Mouse (Mus musculus) midbrain, embryonic 15.5 days (tissue): ENCODE measurements around the gene Cfap97d1. TPM values are rescaled to one million over a fixed set of nuclear protein-coding genes. Genes with fewer than 3 reads are reported as not detected.
"Not testable (repeated sequence)": the region's sequence is repeated elsewhere in the genome, so short reads cannot be mapped to it uniquely, and the experiment has no call there.

Source experiments
- ATAC-seq: fragments of 200-750 bp; cut with Nextera tagmentation; replicated peaks from 2 replicates; pipeline ENCODE4 v1.8.0; 2017; ENCODE audit warnings: moderate TSS enrichment
- H3K27ac ChIP-seq: fragments of 300-500 bp; sonication (generic); 2 replicates; pipeline ENCODE4 v1.5.1; 2015; ENCODE audit warnings: mild to moderate bottlenecking, inconsistent platforms
- H3K27me3 ChIP-seq: fragments of 300-500 bp; sonication (generic); replicated peaks from 2 replicates; pipeline ENCODE4 v1.6.1; 2015; ENCODE audit warnings: inconsistent platforms
- H3K36me3 ChIP-seq: fragments of 300-500 bp; sonication (generic); replicated peaks from 2 replicates; pipeline ENCODE4 v1.6.1; 2015; ENCODE audit warnings: inconsistent platforms
- H3K4me1 ChIP-seq: fragments of 300-500 bp; sonication (generic); 2 replicates; pipeline ENCODE4 v1.6.1; 2015; ENCODE audit warnings: inconsistent platforms
- H3K4me2 ChIP-seq: fragments of 300-500 bp; sonication (generic); 2 replicates; pipeline ENCODE4 v1.6.1; 2015; ENCODE audit warnings: inconsistent platforms, mild to moderate bottlenecking, moderate library complexity
- H3K4me3 ChIP-seq: fragments of 300-500 bp; sonication (generic); 2 replicates; pipeline ENCODE4 v1.5.1; 2015; ENCODE audit warnings: mild to moderate bottlenecking, inconsistent platforms
- H3K9ac ChIP-seq: fragments of 300-500 bp; sonication (generic); 2 replicates; pipeline ENCODE4 v1.6.1; 2015; ENCODE audit warnings: mild to moderate bottlenecking, inconsistent platforms
- H3K9me3 ChIP-seq: fragments of 300-500 bp; sonication (generic); 2 replicates; pipeline ENCODE4 v1.6.1; 2016; ENCODE audit warnings: inconsistent platforms
- WGBS: fragments of 180-500 bp; shearing (Covaris S2); methylation state at CpG from one replicate; pipeline ENCODE4 v1.1.7; 2015; ENCODE audit warnings: mixed read lengths; 5-methylcytosine and 5-hydroxymethylcytosine counted together
- polyA plus RNA-seq: library from polyadenylated mRNA; unstranded; fragments of >200 nt; fragmentation: Nextera tagmentation; extraction: Ambion mirVana; gene quantifications from 2 replicates; pipeline ENCODE4 v1.2.1, GENCODE M21; 2015

Cfap97d1 gene
- polyA plus RNA-seq, 1 experiment from 2014 or later, result not detected

DNA sequence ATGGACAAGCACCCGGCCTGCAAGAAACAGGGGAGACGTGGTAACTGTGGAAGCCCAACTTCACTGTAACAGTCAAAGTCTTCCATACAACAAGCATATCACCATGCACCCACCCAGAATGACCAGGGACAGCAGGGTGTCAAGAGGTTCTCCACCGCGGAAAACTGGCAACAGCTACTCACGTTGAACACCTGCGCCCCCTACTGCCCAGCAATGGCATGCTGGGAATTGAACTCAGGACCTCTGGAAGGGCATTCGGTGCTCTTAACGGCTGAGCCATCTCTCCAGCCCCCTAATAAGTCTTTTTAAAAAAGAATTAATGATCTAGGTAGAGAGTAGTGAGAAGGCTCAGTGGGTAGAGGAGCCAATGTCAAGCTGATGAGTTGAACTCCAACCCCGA lies 9.2 kb upstream of the Cfap97d1 start:
- no peaks in the 10 kb centered on the region for H3K36me3 ChIP-seq
- H3K27ac ChIP-seq, result no peak overlapping the region
- H3K4me3 ChIP-seq, result no peak overlapping the region
- H3K4me2 ChIP-seq, result no peak overlapping the region
- H3K9me3 ChIP-seq, result no peaks in the 10 kb centered on the region
- no peak for ATAC-seq
- no peak overlapping the region for H3K9ac ChIP-seq
- no peaks in the 10 kb centered on the region for H3K4me1 ChIP-seq
- 54% methylated on average over 9 of the region's 9 CpGs for WGBS
- no peaks in the 10 kb centered on the region for H3K27me3 ChIP-seq

- Histone ChIP-seq H3K4me1 (no peaks in the 10 kb centered on the region), H3K4me2 (no peak overlapping the region), H3K9me3 (no peaks in the 10 kb centered on the region), H3K9ac (no peak overlapping the region), H3K36me3 (no peaks in the 10 kb centered on the region), H3K27me3 (no peaks in the 10 kb centered on the region), H3K27ac (no peak overlapping the region), H3K4me3 (no peak overlapping the region)
- no peak for ATAC-seq
- WGBS, result 98% methylated on average over 7 of the region's 7 CpGs
Measured at GRCm38 (mm10) chr11:101976949-101977348, 7.1 kb upstream of the Cfap97d1 start.

GRCm38 (mm10) chr11:101979140-101979539 lies 4.9 kb upstream of the Cfap97d1 start:
- Histone ChIP-seq H3K9ac (no peak overlapping the region), H3K9me3 (no peaks in the 10 kb centered on the region), H3K27ac (no peak overlapping the region), H3K4me3 (no peak overlapping the region), H3K36me3 (no peaks in the 10 kb centered on the region), H3K4me1 (peaks cover 12% of the 10 kb centered on the region; the same call in 1 of the 2 replicates), H3K27me3 (no peaks in the 10 kb centered on the region), H3K4me2 (no peak overlapping the region)
- ATAC-seq, result no peak
- WGBS, result 73% methylated on average over 5 of the region's 5 CpGs

DNA sequence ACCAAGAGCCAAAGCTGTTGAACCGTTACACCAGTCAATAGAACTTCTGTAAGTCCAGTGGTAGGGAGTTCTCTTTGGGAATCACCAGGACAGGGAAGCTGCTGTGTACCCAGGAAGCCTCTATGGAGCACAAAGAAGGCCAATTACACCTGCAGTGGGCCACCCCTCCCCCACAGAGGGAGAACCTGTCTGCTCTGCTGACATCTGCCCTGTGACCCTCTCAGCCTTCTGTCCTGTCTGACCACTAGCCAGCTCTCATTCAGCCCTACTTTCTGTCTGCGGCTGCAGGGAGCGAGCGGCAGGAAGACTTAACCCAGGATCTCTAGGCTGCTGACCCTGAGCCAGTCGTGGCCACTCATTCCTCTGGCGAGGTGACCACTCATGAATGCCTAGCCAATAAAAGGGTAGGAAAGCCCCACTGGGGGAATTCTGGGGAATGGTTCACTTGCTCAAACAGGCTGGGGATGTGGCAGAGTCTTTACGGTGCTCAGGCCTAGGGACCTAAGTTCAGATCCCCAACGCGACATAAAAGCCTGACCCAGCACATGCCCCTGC lies 3.4 kb upstream of the Cfap97d1 start:
- H3K27me3 ChIP-seq, result 0 out of 2 replicates have a peak, but pooled peaks cover 4% of the 10 kb centered on the region
- no peak overlapping the region for H3K9ac ChIP-seq
- H3K4me1 ChIP-seq, result peaks cover 20% of the 10 kb centered on the region; the same call in 1 of the 2 replicates
- H3K9me3 ChIP-seq, result no peaks in the 10 kb centered on the region
- H3K36me3 ChIP-seq, result no peaks in the 10 kb centered on the region
- H3K4me3 ChIP-seq, result no peak overlapping the region
- no peak overlapping the region for H3K27ac ChIP-seq
- ATAC-seq, result no peak
- WGBS, result 79% methylated on average over 9 of the region's 9 CpGs
- no peak overlapping the region for H3K4me2 ChIP-seq

GRCm38 (mm10) chr11:101981850-101982249 lies 2.2 kb upstream of the Cfap97d1 start:
- ATAC-seq, result no peak
- 0 out of 2 replicates have a peak, but pooled peaks cover 4% of the 10 kb centered on the region for H3K27me3 ChIP-seq
- no peaks in the 10 kb centered on the region for H3K36me3 ChIP-seq
- 87% methylated on average over 12 of the region's 12 CpGs for WGBS
- H3K4me1 ChIP-seq, result peaks cover 20% of the 10 kb centered on the region; the same call in 1 of the 2 replicates
- H3K9me3 ChIP-seq, result no peaks in the 10 kb centered on the region
- no peak overlapping the region for H3K4me3 ChIP-seq
- H3K4me2 ChIP-seq, result no peak overlapping the region
- no peak overlapping the region for H3K9ac ChIP-seq
- no peak overlapping the region for H3K27ac ChIP-seq

GRCm38 (mm10) chr11:101982981-101983411 lies 1.1 kb upstream of the Cfap97d1 start:
- no peak for ATAC-seq
- no peaks in the 10 kb centered on the region for H3K9me3 ChIP-seq
- peaks cover 20% of the 10 kb centered on the region; the same call in 1 of the 2 replicates for H3K4me1 ChIP-seq
- H3K27ac ChIP-seq, result no peak overlapping the region
- H3K9ac ChIP-seq, result no peak overlapping the region
- WGBS, result 62% methylated on average over 6 of the region's 6 CpGs
- no peaks in the 10 kb centered on the region for H3K36me3 ChIP-seq
- no peak overlapping the region for H3K4me3 ChIP-seq
- H3K4me2 ChIP-seq, result no peak overlapping the region; the same call in 1 of the 2 replicates
- H3K27me3 ChIP-seq, result 0 out of 2 replicates have a peak, but pooled peaks cover 4% of the 10 kb centered on the region

GRCm38 (mm10) chr11:101983431-101983921 lies 603 bp upstream of the Cfap97d1 start:
- H3K4me1 ChIP-seq, result peaks cover 20% of the 10 kb centered on the region; the same call in 1 of the 2 replicates
- no peak overlapping the region for H3K9ac ChIP-seq
- no peaks in the 10 kb centered on the region for H3K9me3 ChIP-seq
- WGBS, result 75% methylated on average over 10 of the region's 10 CpGs
- peak overlapping the region; percentile 70; the same call in 1 of the 2 replicates for H3K27ac ChIP-seq
- no peaks in the 10 kb centered on the region for H3K36me3 ChIP-seq
- peak overlapping the region; percentile 96 for H3K4me2 ChIP-seq
- no peak for ATAC-seq
- H3K4me3 ChIP-seq, result peak overlapping the region; percentile 61; the same call in 1 of the 2 replicates
- 0 out of 2 replicates have a peak, but pooled peaks cover 4% of the 10 kb centered on the region for H3K27me3 ChIP-seq

DNA sequence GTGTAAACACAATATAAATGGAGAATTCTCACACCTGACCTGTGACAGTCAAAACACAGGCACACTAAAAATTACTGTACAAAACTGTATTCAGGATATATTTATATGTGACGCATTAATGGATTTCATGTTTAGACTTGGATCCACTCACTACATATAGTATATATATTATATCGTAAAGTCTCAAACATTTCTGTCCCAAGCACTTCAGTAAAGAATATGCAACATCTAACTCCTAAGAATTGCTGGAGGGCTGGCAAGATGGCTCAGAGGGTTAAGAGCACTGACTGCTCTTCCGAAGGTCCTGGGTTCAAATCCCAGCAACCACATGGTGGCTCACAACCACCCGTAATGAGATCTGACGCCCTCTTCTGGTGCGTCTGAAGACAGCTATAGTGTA lies 1.4 kb downstream of the Cfap97d1 start:
- not testable (repeated sequence) for ATAC-seq, H3K9me3 ChIP-seq, H3K4me3 ChIP-seq, H3K9ac ChIP-seq, H3K36me3 ChIP-seq, H3K27ac ChIP-seq, H3K27me3 ChIP-seq, H3K4me2 ChIP-seq
- peaks cover 20% of the 10 kb centered on the region; the same call in 1 of the 2 replicates for H3K4me1 ChIP-seq
- 65% methylated on average over 6 of the region's 6 CpGs for WGBS

DNA sequence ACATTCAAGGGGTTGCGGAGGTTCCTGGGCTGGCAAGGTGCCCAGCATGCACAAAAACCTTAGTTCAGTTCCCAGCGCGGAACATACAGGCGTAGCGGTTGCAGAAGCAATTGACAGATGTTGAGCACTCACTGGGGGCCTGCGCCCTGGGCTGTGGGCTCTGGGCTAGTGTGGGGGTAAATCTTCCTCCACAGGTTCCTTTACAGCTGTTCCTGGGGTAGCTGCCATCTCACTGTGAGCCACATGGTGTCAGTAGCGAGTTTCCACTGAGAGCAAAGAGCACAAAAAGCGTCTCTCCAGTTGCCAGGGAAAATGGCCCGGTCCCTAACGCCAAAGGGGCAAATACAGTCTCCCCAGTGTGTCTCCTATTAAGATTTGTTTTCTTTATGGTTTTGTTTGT lies 1.9 kb downstream of the Cfap97d1 start:
- ATAC-seq, result no peak
- 0 out of 2 replicates have a peak, but pooled peaks cover 4% of the 10 kb centered on the region for H3K27me3 ChIP-seq
- H3K9me3 ChIP-seq, result no peaks in the 10 kb centered on the region
- no peak overlapping the region for H3K9ac ChIP-seq
- H3K36me3 ChIP-seq, result no peaks in the 10 kb centered on the region
- no peak overlapping the region for H3K4me3 ChIP-seq
- no peak overlapping the region for H3K4me2 ChIP-seq
- H3K4me1 ChIP-seq, result peaks cover 20% of the 10 kb centered on the region; the same call in 1 of the 2 replicates
- 5% methylated on average over 10 of the region's 10 CpGs for WGBS
- H3K27ac ChIP-seq, result no peak overlapping the region

DNA sequence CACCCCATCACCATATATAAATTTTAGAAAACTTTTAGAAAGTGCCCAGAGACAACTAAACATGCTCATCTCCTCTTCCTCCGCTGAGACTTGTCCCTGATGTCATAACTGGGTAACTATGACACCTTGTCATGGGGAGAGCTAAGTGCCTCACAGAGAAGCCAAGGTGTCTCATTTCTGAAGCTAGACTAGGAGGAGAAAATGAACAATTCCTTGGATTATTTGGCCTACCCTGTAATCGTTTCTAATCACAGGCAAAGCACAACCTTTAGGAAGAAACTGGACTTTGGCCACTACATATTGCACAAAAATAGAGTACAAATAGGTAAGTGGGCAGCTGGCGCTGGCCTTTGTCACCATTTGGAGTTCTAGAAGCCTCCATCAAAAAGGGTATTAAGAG lies 2.8 kb downstream of the Cfap97d1 start, which contains the start of gene Dusp3:
Dusp3 (minus strand) TSS at position 101 of the 400 bp plus-strand sequence.
- H3K9ac ChIP-seq, result no peak within 1 kb of the TSS

DNA sequence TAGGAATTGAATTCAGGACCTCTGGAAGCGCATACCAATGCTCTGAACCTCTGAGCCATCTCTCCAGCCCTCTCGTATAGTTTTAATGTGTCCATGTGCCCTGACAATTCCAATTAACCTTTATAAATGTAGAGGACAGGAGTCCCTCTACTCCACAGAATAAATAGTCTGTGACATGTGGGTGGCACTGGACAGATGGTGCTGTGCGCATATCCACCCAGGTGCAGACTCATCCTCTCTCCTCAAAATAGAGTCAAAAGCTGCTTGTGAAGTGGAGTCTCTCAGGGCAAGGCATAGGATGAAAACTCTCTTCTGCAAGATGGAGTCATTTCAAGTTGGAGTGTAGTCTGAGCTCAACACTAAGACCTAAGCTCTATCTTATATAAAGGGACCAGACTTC lies 6.2 kb downstream of the Cfap97d1 start:
- no peak for ATAC-seq
- no peak overlapping the region for H3K4me3 ChIP-seq
- H3K4me2 ChIP-seq, result no peak overlapping the region
- no peaks in the 10 kb centered on the region for H3K4me1 ChIP-seq
- no peaks in the 10 kb centered on the region for H3K9me3 ChIP-seq
- H3K27me3 ChIP-seq, result 0 out of 2 replicates have a peak, but pooled peaks cover under 1% of the 10 kb centered on the region
- H3K27ac ChIP-seq, result no peak overlapping the region
- 88% methylated on average over 3 of the region's 3 CpGs for WGBS
- no peak overlapping the region for H3K9ac ChIP-seq
- no peaks in the 10 kb centered on the region for H3K36me3 ChIP-seq

More for the DNA sequence above, 2.8 kb downstream of the Cfap97d1 start, which contains the start of gene Dusp3:
- 0 out of 2 replicates have a peak, but pooled peaks cover 4% of the 10 kb centered on the region for H3K27me3 ChIP-seq
- H3K4me1 ChIP-seq, result peaks cover 20% of the 10 kb centered on the region; the same call in 1 of the 2 replicates
- WGBS, result 79% methylated on average over 3 of the region's 3 CpGs
- no peaks in the 10 kb centered on the region for H3K36me3 ChIP-seq
- ATAC-seq, result no peak
- H3K27ac ChIP-seq, result no peak within 1 kb of the TSS
- no peak within 1 kb of the TSS for H3K4me3 ChIP-seq
- H3K4me2 ChIP-seq, result no peak within 1 kb of the TSS
- H3K9me3 ChIP-seq, result no peaks in the 10 kb centered on the region

GRCm38 (mm10) chr11:101991813-101992212 lies 7.7 kb downstream of the Cfap97d1 start:
- ATAC-seq, result no peak
- WGBS, result 86% methylated on average over 3 of the region's 3 CpGs
- no peak overlapping the region for H3K27ac ChIP-seq
- no peaks in the 10 kb centered on the region for H3K36me3 ChIP-seq
- no peak overlapping the region for H3K4me2 ChIP-seq
- H3K4me1 ChIP-seq, result no peaks in the 10 kb centered on the region
- no peaks in the 10 kb centered on the region for H3K27me3 ChIP-seq
- H3K9me3 ChIP-seq, result no peaks in the 10 kb centered on the region
- no peak overlapping the region for H3K4me3 ChIP-seq
- no peak overlapping the region for H3K9ac ChIP-seq

DNA sequence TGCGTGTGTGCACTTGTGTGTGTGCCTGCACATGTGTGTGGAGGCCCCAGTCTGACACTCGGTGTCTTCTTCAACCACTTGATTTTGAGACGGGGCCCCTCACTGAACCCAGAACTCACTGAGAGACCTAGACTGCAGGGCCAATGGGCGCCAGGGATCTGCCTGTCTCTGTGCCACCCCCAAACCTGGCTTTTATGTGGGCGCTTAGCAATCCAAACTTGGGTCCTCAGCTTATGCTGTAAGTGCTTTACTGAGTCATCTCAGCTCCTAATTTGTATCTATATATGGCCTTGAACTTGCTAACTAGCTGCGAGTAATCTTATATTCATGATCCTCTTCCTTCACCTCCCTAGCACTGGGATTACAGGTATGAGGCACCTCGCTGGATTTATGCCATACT lies 8.3 kb downstream of the Cfap97d1 start:
- no peak overlapping the region for H3K4me2 ChIP-seq
- H3K27me3 ChIP-seq, result no peaks in the 10 kb centered on the region
- no peak overlapping the region for H3K4me3 ChIP-seq
- ATAC-seq, result no peak
- no peaks in the 10 kb centered on the region for H3K9me3 ChIP-seq
- no peaks in the 10 kb centered on the region for H3K36me3 ChIP-seq
- no peak overlapping the region for H3K27ac ChIP-seq
- no peak overlapping the region for H3K9ac ChIP-seq
- WGBS, result 93% methylated on average over 7 of the region's 7 CpGs
- H3K4me1 ChIP-seq, result no peaks in the 10 kb centered on the region
